Mouse (Mus musculus) erythroblast, embryonic 14.5 days (primary cell): Measurements from ENCODE around the gene Ptprk.

Experiments used
- GATA1 ChIP-seq: IDR thresholded peaks from 2 replicates; pipeline ENCODE4 v1.6.1; 2012; ENCODE audit warnings: low read length, inconsistent platforms, mixed read lengths
- TAL1 ChIP-seq: IDR thresholded peaks from 3 replicates; pipeline ENCODE4 v1.6.1; 2012; ENCODE audit warnings: low read length, inconsistent platforms, mixed read lengths

- TF ChIP-seq GATA1 (no peak), TAL1 (no peak)
Observed at GRCm38 (mm10) chr10:28105247-28105646, 30.6 kb downstream of the Ptprk start.
